Mouse (Mus musculus) heart, embryonic 14.5 days (tissue): ENCODE measurements around the gene Il1r1. TPM values are rescaled to one million over a fixed set of nuclear protein-coding genes. Genes with fewer than 3 reads are reported as not detected.

Experiments used
- ATAC-seq: fragments of 200-750 bp; cut with Nextera tagmentation; 2 replicates; pipeline ENCODE4 v1.8.0; 2017; ENCODE audit warnings: low read depth, moderate TSS enrichment; ENCODE audit not compliant: insufficient number of reproducible peaks, insufficient read depth, low FRiP score
- H3K27ac ChIP-seq, 2 experiments: fragments of 200-500 bp in 1 of 2; fragments of 300-500 bp in 1 of 2; sonication (generic) in 1 of 2; replicated peaks in 1 of 2; 2 replicates each; pipeline ENCODE4 v1.5.1; 2012 to 2014; ENCODE audit warnings: low read depth in 2 of 2, low read length in 2 of 2, control low read depth in 1 of 2, mild to moderate bottlenecking in 1 of 2, mixed read lengths in 1 of 2; ENCODE audit not compliant: control insufficient read depth in 1 of 2, insufficient read depth in 1 of 2
- H3K27me3 ChIP-seq: fragments of 300-500 bp; sonication (generic); 2 replicates; pipeline ENCODE4 v1.6.1; 2014; ENCODE audit warnings: mild to moderate bottlenecking, low read length, control low read depth; ENCODE audit not compliant: control insufficient read depth, insufficient read depth
- H3K36me3 ChIP-seq: fragments of 300-500 bp; sonication (generic); 2 replicates; pipeline ENCODE4 v1.6.1; 2014; ENCODE audit warnings: mild to moderate bottlenecking, control low read depth, low read length, mixed read lengths; ENCODE audit not compliant: control insufficient read depth, insufficient read depth
- H3K4me1 ChIP-seq, 2 experiments: fragments of 200-500 bp in 1 of 2; fragments of 300-500 bp in 1 of 2; sonication (generic) in 1 of 2; 2 replicates each; pipeline ENCODE4 v1.6.1; 2012 to 2014; ENCODE audit warnings: low read length in 2 of 2, control low read depth in 1 of 2, mixed read lengths in 1 of 2; ENCODE audit not compliant: control insufficient read depth in 2 of 2, insufficient read depth in 2 of 2
- H3K4me2 ChIP-seq: fragments of 300-500 bp; sonication (generic); 2 replicates; pipeline ENCODE4 v1.6.1; 2014; ENCODE audit warnings: mild to moderate bottlenecking, low read length
- H3K4me3 ChIP-seq, 2 experiments: fragments of 200-500 bp in 1 of 2; fragments of 300-500 bp in 1 of 2; sonication (generic) in 1 of 2; 2 replicates each; pipeline ENCODE4 v1.5.1; 2012 to 2014; ENCODE audit warnings: low read length in 2 of 2, mild to moderate bottlenecking in 2 of 2, control low read depth in 1 of 2, low read depth in 1 of 2, moderate library complexity in 1 of 2; ENCODE audit not compliant: control insufficient read depth in 1 of 2, insufficient read depth in 1 of 2
- H3K9ac ChIP-seq: fragments of 300-500 bp; sonication (generic); 2 replicates; pipeline ENCODE4 v1.6.1; 2014; ENCODE audit warnings: mild to moderate bottlenecking, low read length
- H3K9me3 ChIP-seq: fragments of 300-500 bp; sonication (generic); 2 replicates; pipeline ENCODE4 v1.6.1; 2016; ENCODE audit warnings: low read length, control low read depth; ENCODE audit not compliant: control insufficient read depth
- WGBS: fragments of 180-500 bp; shearing (Covaris S2); extraction: QIAGEN DNeasy Blood & Tissue Kit; methylation state at CpG from one replicate; pipeline ENCODE4 v1.1.7; 2014; 5-methylcytosine and 5-hydroxymethylcytosine counted together
- polyA plus RNA-seq: library from polyadenylated mRNA; unstranded; fragments of >200 nt; fragmentation: Nextera tagmentation; extraction: Ambion mirVana; gene quantifications from 2 replicates; pipeline ENCODE4 v1.2.1, GENCODE M21; 2014

Gene Il1r1
- polyA plus RNA-seq, 1 experiment from 2014 or later = 8.4 TPM

GRCm38 (mm10) chr1:40352904-40353286 lies 128.0 kb downstream of the Il1r1 start:
- Histone ChIP-seq H3K4me3 (no peak overlapping the region), H3K9me3 (no peaks in the 10 kb centered on the region), H3K36me3 (no peaks in the 10 kb centered on the region), H3K4me2 (no peak overlapping the region), H3K27ac (no peak overlapping the region), H3K4me1 (peaks cover 5 to 7% of the 10 kb centered on the region in 2 experiments; a peak in 3 of 4 replicates), H3K9ac (no peak overlapping the region), H3K27me3 (no peaks in the 10 kb centered on the region)
- no peak for ATAC-seq
- 81% methylated on average over 2 of the region's 2 CpGs for WGBS

DNA sequence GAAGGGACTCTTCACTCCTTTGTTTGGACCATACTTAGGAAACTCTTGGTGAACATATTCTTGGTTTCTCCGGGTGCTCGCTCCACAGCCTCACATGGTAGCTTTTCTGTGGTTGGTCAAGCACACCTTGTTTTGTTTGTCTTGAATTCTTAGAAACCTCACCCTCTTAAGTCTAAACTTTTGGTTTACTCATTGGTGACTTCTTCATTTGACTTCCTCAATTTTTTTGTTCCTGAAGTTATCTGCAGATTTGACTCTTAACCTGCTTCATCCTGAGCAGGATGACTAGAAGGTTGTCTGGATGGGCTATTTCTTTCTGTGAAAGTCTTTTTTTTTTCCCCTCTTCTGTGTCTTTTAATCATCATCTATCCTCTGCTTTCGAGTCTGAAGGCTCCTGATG lies 129.8 kb downstream of the Il1r1 start:
- H3K27me3 ChIP-seq = no peaks in the 10 kb centered on the region
- H3K9ac ChIP-seq = no peak overlapping the region
- H3K4me1 ChIP-seq = peaks cover 10 to 13% of the 10 kb centered on the region in 2 experiments
- no peaks in the 10 kb centered on the region for H3K36me3 ChIP-seq
- no peak overlapping the region for H3K4me2 ChIP-seq
- H3K27ac ChIP-seq = no peak overlapping the region
- no peak for ATAC-seq
- WGBS = 78% methylated on average over 3 of the region's 3 CpGs
- no peaks in the 10 kb centered on the region for H3K9me3 ChIP-seq
- no peak overlapping the region for H3K4me3 ChIP-seq

- H3K27ac ChIP-seq = no peak overlapping the region
- WGBS = 87% methylated on average over 4 of the region's 4 CpGs
Measured at GRCm38 (mm10) chr1:40355431-40355843, 130.6 kb downstream of the Il1r1 start.

DNA sequence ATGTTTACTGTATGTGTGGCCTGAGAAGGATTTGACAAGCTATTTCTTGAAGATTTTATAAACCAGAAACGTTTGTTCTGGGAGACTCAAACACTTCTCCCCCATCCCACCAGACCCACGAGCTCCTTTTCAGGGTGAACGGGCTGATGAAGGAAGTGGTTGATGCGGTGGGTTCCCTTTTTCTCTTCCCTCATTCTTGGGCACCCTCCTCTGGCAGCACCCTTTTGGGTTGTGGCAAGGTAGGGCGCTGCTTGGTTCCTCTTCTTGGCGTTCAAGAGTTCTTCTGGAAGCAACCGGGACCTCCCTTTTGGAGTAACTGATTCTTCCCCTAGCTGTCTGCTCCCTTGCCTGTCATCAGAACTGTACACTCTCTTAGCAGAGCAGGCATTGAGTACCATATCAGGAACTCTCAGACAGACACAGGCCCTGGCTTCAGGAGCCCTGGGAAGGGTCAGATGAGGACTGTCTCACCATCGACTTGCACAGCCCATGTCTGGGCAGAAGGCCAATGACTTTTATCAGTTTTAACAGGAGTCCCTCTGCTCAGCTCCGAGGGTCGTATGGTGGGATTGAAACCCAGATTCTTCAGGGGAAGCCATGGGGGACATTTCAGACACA lies 131.1 kb downstream of the Il1r1 start:
- no peak overlapping the region for H3K27ac ChIP-seq
- WGBS = 41% methylated on average over 10 of the region's 10 CpGs

More at GRCm38 (mm10) chr1:40355431-40355843, 130.6 kb downstream of the Il1r1 start:
- no peak for ATAC-seq
- H3K9ac ChIP-seq = no peak overlapping the region
- peaks cover 10 to 13% of the 10 kb centered on the region in 2 experiments for H3K4me1 ChIP-seq
- H3K4me3 ChIP-seq = no peak overlapping the region
- no peak overlapping the region for H3K4me2 ChIP-seq
- no peaks in the 10 kb centered on the region for H3K27me3 ChIP-seq
- H3K9me3 ChIP-seq = no peaks in the 10 kb centered on the region
- no peaks in the 10 kb centered on the region for H3K36me3 ChIP-seq

GRCm38 (mm10) chr1:40357921-40358320 lies 133.0 kb downstream of the Il1r1 start:
- no peak overlapping the region for H3K4me3 ChIP-seq
- no peak overlapping the region for H3K27ac ChIP-seq
- no peak for ATAC-seq
- no peaks in the 10 kb centered on the region for H3K36me3 ChIP-seq
- 78% methylated on average over 2 of the region's 2 CpGs for WGBS
- H3K9ac ChIP-seq = no peak overlapping the region
- H3K27me3 ChIP-seq = no peaks in the 10 kb centered on the region
- H3K9me3 ChIP-seq = no peaks in the 10 kb centered on the region
- H3K4me2 ChIP-seq = no peak overlapping the region
- H3K4me1 ChIP-seq = peaks cover 12 to 13% of the 10 kb centered on the region in 2 experiments

More for the DNA sequence above, 131.1 kb downstream of the Il1r1 start:
- Histone ChIP-seq H3K9ac (no peak overlapping the region), H3K9me3 (no peaks in the 10 kb centered on the region), H3K36me3 (no peaks in the 10 kb centered on the region), H3K27me3 (no peaks in the 10 kb centered on the region), H3K4me2 (no peak overlapping the region), H3K4me3 (no peak overlapping the region), H3K4me1 (peaks cover 10 to 13% of the 10 kb centered on the region in 2 experiments)
- peak; percentile 31; the same call in 1 of the 2 replicates for ATAC-seq

DNA sequence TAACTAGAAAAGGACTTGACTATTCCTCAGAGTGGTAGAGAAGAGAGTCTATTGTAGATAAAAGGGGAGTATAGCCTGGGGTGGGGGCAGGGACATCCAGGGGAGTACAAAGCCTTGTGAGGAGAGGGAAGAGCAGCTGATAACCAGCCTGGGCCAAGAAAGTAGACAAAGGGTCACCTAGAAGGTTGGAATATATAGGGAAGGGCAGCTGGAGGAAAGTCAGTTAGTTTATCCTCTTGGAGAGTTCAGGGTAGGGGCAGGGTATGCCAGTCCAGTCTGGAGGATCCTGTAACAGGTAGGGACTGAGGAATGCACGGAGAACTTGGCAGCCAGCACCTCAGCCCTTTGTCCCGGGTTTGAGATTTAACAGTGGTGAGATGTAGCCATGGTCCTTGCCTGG lies 133.5 kb downstream of the Il1r1 start:
- 37% methylated on average over 2 of the region's 2 CpGs for WGBS
- H3K27me3 ChIP-seq = no peaks in the 10 kb centered on the region
- no peak overlapping the region for H3K9ac ChIP-seq
- H3K4me1 ChIP-seq = peaks cover 13 to 16% of the 10 kb centered on the region in 2 experiments
- H3K9me3 ChIP-seq = no peaks in the 10 kb centered on the region
- ATAC-seq = no peak
- no peak overlapping the region for H3K4me3 ChIP-seq
- H3K4me2 ChIP-seq = no peak overlapping the region
- no peaks in the 10 kb centered on the region for H3K36me3 ChIP-seq
- H3K27ac ChIP-seq = no peak overlapping the region

- no peak overlapping the region for H3K9ac ChIP-seq
- H3K27me3 ChIP-seq = no peaks in the 10 kb centered on the region
- 17% methylated on average over 4 of the region's 4 CpGs for WGBS
- H3K36me3 ChIP-seq = no peaks in the 10 kb centered on the region
- H3K4me1 ChIP-seq = peaks cover 13 to 17% of the 10 kb centered on the region in 2 experiments
- no peak overlapping the region for H3K27ac ChIP-seq
- peak; percentile 44; the same call in 1 of the 2 replicates for ATAC-seq
- no peak overlapping the region for H3K4me3 ChIP-seq
- H3K4me2 ChIP-seq = no peak overlapping the region
- H3K9me3 ChIP-seq = no peaks in the 10 kb centered on the region
Measured at GRCm38 (mm10) chr1:40358771-40359181, 133.9 kb downstream of the Il1r1 start.

DNA sequence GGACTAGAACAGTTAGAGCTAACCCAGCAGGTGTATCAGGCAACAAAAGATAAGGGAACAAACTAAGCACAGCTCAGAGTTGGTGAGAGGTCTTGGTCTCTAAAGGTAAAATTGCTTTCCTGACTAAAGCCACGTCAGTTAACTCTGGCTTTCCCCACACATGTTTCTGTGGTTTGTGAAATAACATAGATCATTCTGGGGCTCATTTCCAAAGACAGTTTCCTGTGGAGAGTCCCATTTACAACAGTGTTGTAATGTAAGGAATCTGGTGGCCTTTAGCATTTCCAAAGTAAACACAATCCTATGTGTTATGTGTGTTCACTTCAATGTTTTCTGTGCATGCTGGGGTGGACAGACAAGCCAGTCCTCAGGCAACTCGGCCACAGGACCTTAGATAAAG lies 134.9 kb downstream of the Il1r1 start:
- 52% methylated on average over 2 of the region's 2 CpGs for WGBS
- H3K27me3 ChIP-seq = no peaks in the 10 kb centered on the region
- no peak overlapping the region for H3K27ac ChIP-seq
- no peaks in the 10 kb centered on the region for H3K9me3 ChIP-seq
- H3K4me2 ChIP-seq = no peak overlapping the region
- H3K4me3 ChIP-seq = no peak overlapping the region
- no peak for ATAC-seq
- peaks cover 13 to 17% of the 10 kb centered on the region in 2 experiments for H3K4me1 ChIP-seq
- no peak overlapping the region for H3K9ac ChIP-seq
- H3K36me3 ChIP-seq = no peaks in the 10 kb centered on the region
